Mouse (Mus musculus): ENCODE data around the gene Ggps1. TPM values are rescaled to one million over a fixed set of nuclear protein-coding genes. Genes with fewer than 3 reads are reported as not detected.

Ggps1 gene
- total RNA-seq (2021): 10 to 100 TPM; 64.1 to 66.1 TPM

GRCm38 (mm10) chr13:14063013-14063941 is at the start of gene Ggps1, which contains the start of gene Arid4b:
Ggps1 (minus strand) TSS chr13:14063488.
Arid4b (plus strand) TSS chr13:14063232.
- intact Hi-C loops (cut with DNase I): loop anchor here (2.0 to 10.0 kb wide), 4 partner anchors 24 to 552 kb away; partner anchors contain the start of genes B3galnt2, Mrpl32, Psma2 and Tbce
- peak; percentile 95 to 96 for DNase-seq (ENCODE audit: low spot score in 2 of 2)

GRCm38 (mm10) chr13:14111146-14111545 is 47.9 kb upstream of the Ggps1 start:
- no peak for DNase-seq (ENCODE audit: low spot score in 2 of 2)
- intact Hi-C loops (cut with DNase I): no loop called here

- DNase-seq (ENCODE audit: low spot score in 2 of 2): no peak
- intact Hi-C loops (cut with DNase I): no loop called here
Observed at GRCm38 (mm10) chr13:14110154-14110873, 47.0 kb upstream of the Ggps1 start.

GRCm38 (mm10) chr13:14103026-14103425 is 39.7 kb upstream of the Ggps1 start:
- no peak for DNase-seq (ENCODE audit: low spot score in 2 of 2)
- intact Hi-C loops (cut with DNase I): no loop called here

- no peak for DNase-seq (ENCODE audit: low spot score in 2 of 2)
- intact Hi-C loops (cut with DNase I): no loop called here
Observed at GRCm38 (mm10) chr13:14088669-14089068, 25.4 kb upstream of the Ggps1 start.

GRCm38 (mm10) chr13:14075326-14075725 is 12.0 kb upstream of the Ggps1 start:
- intact Hi-C loops (cut with DNase I): no loop called here
- DNase-seq (ENCODE audit: low spot score in 2 of 2): no peak

- DNase-seq (ENCODE audit: low spot score in 2 of 2): no peak
Observed at GRCm38 (mm10) chr13:14074371-14074770, 11.1 kb upstream of the Ggps1 start.

GRCm38 (mm10) chr13:14069291-14069690 is 6.0 kb upstream of the Ggps1 start:
- DNase-seq (ENCODE audit: low spot score in 2 of 2): no peak
- intact Hi-C loops (cut with DNase I): loop anchor here (10.0 kb wide), 2 partner anchors 106 to 546 kb away; partner anchors contain the start of genes Mrpl32 and Psma2

More at GRCm38 (mm10) chr13:14074371-14074770, 11.1 kb upstream of the Ggps1 start:
- intact Hi-C loops (cut with DNase I): no loop called here

- DNase-seq (ENCODE audit: low spot score in 2 of 2): no peak
- intact Hi-C loops (cut with DNase I): loop anchor here (10.0 kb wide), 2 partner anchors 107 to 547 kb away; partner anchors contain the start of genes Mrpl32 and Psma2
Observed at GRCm38 (mm10) chr13:14068035-14068434, 4.7 kb upstream of the Ggps1 start.

- intact Hi-C loops (cut with DNase I): loop anchor here (10.0 kb wide), 2 partner anchors 109 to 549 kb away; partner anchors contain the start of genes Mrpl32 and Psma2
- DNase-seq (ENCODE audit: low spot score in 2 of 2): no peak
Observed at GRCm38 (mm10) chr13:14065701-14066100, 2.4 kb upstream of the Ggps1 start.

- no peak for DNase-seq (ENCODE audit: low spot score in 2 of 2)
- intact Hi-C loops (cut with DNase I): loop anchor here (10.0 kb wide), 2 partner anchors 110 to 550 kb away; partner anchors contain the start of genes Mrpl32 and Psma2
Observed at GRCm38 (mm10) chr13:14065028-14065380, 1.7 kb upstream of the Ggps1 start.

GRCm38 (mm10) chr13:14064341-14065027 is 1.2 kb upstream of the Ggps1 start:
- intact Hi-C loops (cut with DNase I): loop anchor here (5.0 to 10.0 kb wide), 3 partner anchors 110 to 550 kb away; partner anchors contain the start of genes B3galnt2, Mrpl32 and Psma2
- DNase-seq (ENCODE audit: low spot score in 2 of 2): peak; percentile 17 to 28

GRCm38 (mm10) chr13:14063942-14064271 is 619 bp upstream of the Ggps1 start:
- no peak for DNase-seq (ENCODE audit: low spot score in 2 of 2)
- intact Hi-C loops (cut with DNase I): loop anchor here (2.0 to 10.0 kb wide), 4 partner anchors 25 to 551 kb away; partner anchors contain the start of genes B3galnt2, Mrpl32, Psma2 and Tbce

- no peak for DNase-seq (ENCODE audit: low spot score in 2 of 2)
- intact Hi-C loops (cut with DNase I): loop anchor here (2.0 to 10.0 kb wide), 4 partner anchors 24 to 552 kb away; partner anchors contain the start of genes B3galnt2, Mrpl32, Psma2 and Tbce
Observed at GRCm38 (mm10) chr13:14062209-14063012, 877 bp downstream of the Ggps1 start.

- intact Hi-C loops (cut with DNase I): no loop called here
- no peak for DNase-seq (ENCODE audit: low spot score in 2 of 2)
Observed at GRCm38 (mm10) chr13:14059582-14059981, 3.7 kb downstream of the Ggps1 start.

- no peak for DNase-seq (ENCODE audit: low spot score in 2 of 2)
- intact Hi-C loops (cut with DNase I): no loop called here
Observed at GRCm38 (mm10) chr13:14056801-14057200, 6.5 kb downstream of the Ggps1 start.

- intact Hi-C loops (cut with DNase I): no loop called here
- no peak for DNase-seq (ENCODE audit: low spot score in 2 of 2)
Observed at GRCm38 (mm10) chr13:14049878-14050277, 13.4 kb downstream of the Ggps1 start.

- intact Hi-C loops (cut with DNase I): no loop called here
- DNase-seq (ENCODE audit: low spot score in 2 of 2): no peak
Observed at GRCm38 (mm10) chr13:14044521-14044920, 18.8 kb downstream of the Ggps1 start.

All from left cerebral cortex, postnatal 36 days (tissue).